Mouse (Mus musculus): ENCODE measurements around the gene Pbx2. TPM values are rescaled to one million over a fixed set of nuclear protein-coding genes. Genes with fewer than 3 reads are reported as not detected.

Pbx2 gene
- polyA plus RNA-seq, 1 experiment from 2014 or later: 3.2 TPM

- peak within 1 kb of the TSS; percentile 89 for H3K4me2 ChIP-seq (ENCODE audit: low read depth, low read length)
- ATAC-seq (ENCODE audit: low read depth): peak; percentile 79
- H3K27ac ChIP-seq (ENCODE audit: low read length): peak within 1 kb of the TSS; percentile 88
- H3K9me3 ChIP-seq (replicated peaks; ENCODE audit: control insufficient read depth, low read length): no peaks in the 10 kb centered on the region
- H3K4me3 ChIP-seq (ENCODE audit: low read depth, low read length): peak within 1 kb of the TSS; percentile 77
- 0% methylated on average over 35 of the region's 35 CpGs for WGBS (ENCODE audit: insufficient replicate concordance)
- no peaks in the 10 kb centered on the region for H3K27me3 ChIP-seq (ENCODE audit: control insufficient read depth, insufficient read depth, low read depth, low read length)
- peaks cover 52% of the 10 kb centered on the region for H3K4me1 ChIP-seq (ENCODE audit: control insufficient read depth, low read depth, low read length)
- peaks cover 8% of the 10 kb centered on the region for H3K36me3 ChIP-seq (ENCODE audit: control insufficient read depth, insufficient read depth)
- H3K9ac ChIP-seq (ENCODE audit: low read depth, low read length): peak within 1 kb of the TSS; percentile 82
Observed at GRCm38 (mm10) chr17:34604061-34604508, 13.0 kb downstream of the Pbx2 start, which contains the start of gene Agpat1. TSS of gene Agpat1 (plus strand) at chr17:34604262.

- no peaks in the 10 kb centered on the region for H3K27me3 ChIP-seq (ENCODE audit: control insufficient read depth, insufficient read depth, low read depth, low read length)
- H3K36me3 ChIP-seq (ENCODE audit: control insufficient read depth, insufficient read depth): peaks cover 8% of the 10 kb centered on the region
- H3K4me1 ChIP-seq (ENCODE audit: control insufficient read depth, low read depth, low read length): peaks cover 49% of the 10 kb centered on the region
- peak overlapping the region; percentile 88 for H3K27ac ChIP-seq (ENCODE audit: low read length)
- peak overlapping the region; percentile 77 for H3K9ac ChIP-seq (ENCODE audit: low read depth, low read length)
- no peaks in the 10 kb centered on the region for H3K9me3 ChIP-seq (replicated peaks; ENCODE audit: control insufficient read depth, low read length)
- peak overlapping the region; percentile 89 for H3K4me2 ChIP-seq (ENCODE audit: low read depth, low read length)
- no peak for ATAC-seq (ENCODE audit: low read depth)
- peak overlapping the region; percentile 70 for H3K4me3 ChIP-seq (ENCODE audit: low read depth, low read length)
- WGBS (ENCODE audit: insufficient replicate concordance): 15% methylated on average over 24 of the region's 24 CpGs
Observed at GRCm38 (mm10) chr17:34604511-34605237, 13.6 kb downstream of the Pbx2 start.

GRCm38 (mm10) chr17:34605609-34606008, 14.5 kb downstream of the Pbx2 start:
- Histone ChIP-seq H3K4me1 (ENCODE audit: control insufficient read depth, low read depth, low read length) (peaks cover 47% of the 10 kb centered on the region), H3K36me3 (ENCODE audit: control insufficient read depth, insufficient read depth) (peaks cover 4% of the 10 kb centered on the region), H3K27me3 (ENCODE audit: control insufficient read depth, insufficient read depth, low read depth, low read length) (no peaks in the 10 kb centered on the region), H3K4me2 (ENCODE audit: low read depth, low read length) (peak overlapping the region; percentile 89), H3K9me3 (replicated peaks; ENCODE audit: control insufficient read depth, low read length) (no peaks in the 10 kb centered on the region), H3K4me3 (ENCODE audit: low read depth, low read length) (peak overlapping the region; percentile 70), H3K9ac (ENCODE audit: low read depth, low read length) (peak overlapping the region; percentile 77), H3K27ac (ENCODE audit: low read length) (peak overlapping the region; percentile 88)
- peak; percentile 25 for ATAC-seq (ENCODE audit: low read depth)
- WGBS (ENCODE audit: insufficient replicate concordance): 0% methylated on average over 23 of the region's 30 CpGs

GRCm38 (mm10) chr17:34606186-34607039, 15.3 kb downstream of the Pbx2 start:
- ATAC-seq (ENCODE audit: low read depth): no peak
- peak overlapping the region; percentile 88 for H3K27ac ChIP-seq (ENCODE audit: low read length)
- peaks cover 3% of the 10 kb centered on the region; the same call in 1 of the 2 replicates for H3K36me3 ChIP-seq (ENCODE audit: control insufficient read depth, insufficient read depth)
- H3K4me2 ChIP-seq (ENCODE audit: low read depth, low read length): peak overlapping the region; percentile 89
- H3K9me3 ChIP-seq (replicated peaks; ENCODE audit: control insufficient read depth, low read length): no peaks in the 10 kb centered on the region
- peaks cover 47% of the 10 kb centered on the region for H3K4me1 ChIP-seq (ENCODE audit: control insufficient read depth, low read depth, low read length)
- H3K9ac ChIP-seq (ENCODE audit: low read depth, low read length): peak overlapping the region; percentile 77
- H3K4me3 ChIP-seq (ENCODE audit: low read depth, low read length): peak overlapping the region; percentile 70
- WGBS (ENCODE audit: insufficient replicate concordance): 10% methylated on average over 31 of the region's 32 CpGs
- no peaks in the 10 kb centered on the region for H3K27me3 ChIP-seq (ENCODE audit: control insufficient read depth, insufficient read depth, low read depth, low read length)

- ATAC-seq (ENCODE audit: low read depth): no peak
- Histone ChIP-seq H3K4me2 (ENCODE audit: low read depth, low read length) (no peak overlapping the region), H3K27ac (ENCODE audit: low read length) (no peak overlapping the region), H3K36me3 (ENCODE audit: control insufficient read depth, insufficient read depth) (peaks cover 13% of the 10 kb centered on the region), H3K4me3 (ENCODE audit: low read depth, low read length) (no peak overlapping the region), H3K27me3 (ENCODE audit: control insufficient read depth, insufficient read depth, low read depth, low read length) (no peaks in the 10 kb centered on the region), H3K4me1 (ENCODE audit: control insufficient read depth, low read depth, low read length) (peaks cover 43% of the 10 kb centered on the region), H3K9me3 (replicated peaks; ENCODE audit: control insufficient read depth, low read length) (no peaks in the 10 kb centered on the region), H3K9ac (ENCODE audit: low read depth, low read length) (no peak overlapping the region)
- WGBS (ENCODE audit: insufficient replicate concordance): 73% methylated on average over 7 of the region's 7 CpGs
Observed at GRCm38 (mm10) chr17:34607997-34608396, 16.9 kb downstream of the Pbx2 start.

GRCm38 (mm10) chr17:34611050-34611449, 20.0 kb downstream of the Pbx2 start:
- WGBS (ENCODE audit: insufficient replicate concordance): 81% methylated on average over 8 of the region's 8 CpGs
- Histone ChIP-seq H3K36me3 (ENCODE audit: control insufficient read depth, insufficient read depth) (peaks cover 13% of the 10 kb centered on the region), H3K9ac (ENCODE audit: low read depth, low read length) (no peak overlapping the region)

GRCm38 (mm10) chr17:34613054-34613645, 22.1 kb downstream of the Pbx2 start:
- 36% methylated on average over 11 of the region's 11 CpGs for WGBS (ENCODE audit: insufficient replicate concordance)
- peak; percentile 65 for ATAC-seq (ENCODE audit: low read depth)

More at GRCm38 (mm10) chr17:34611050-34611449, 20.0 kb downstream of the Pbx2 start:
- Histone ChIP-seq H3K9me3 (replicated peaks; ENCODE audit: control insufficient read depth, low read length) (no peaks in the 10 kb centered on the region), H3K4me3 (ENCODE audit: low read depth, low read length) (no peak overlapping the region), H3K4me1 (ENCODE audit: control insufficient read depth, low read depth, low read length) (peaks cover 37% of the 10 kb centered on the region), H3K4me2 (ENCODE audit: low read depth, low read length) (no peak overlapping the region), H3K27me3 (ENCODE audit: control insufficient read depth, insufficient read depth, low read depth, low read length) (no peaks in the 10 kb centered on the region), H3K27ac (ENCODE audit: low read length) (no peak overlapping the region)
- no peak for ATAC-seq (ENCODE audit: low read depth)

GRCm38 (mm10) chr17:34613830-34614229, 22.8 kb downstream of the Pbx2 start:
- Histone ChIP-seq H3K27me3 (ENCODE audit: control insufficient read depth, insufficient read depth, low read depth, low read length) (no peaks in the 10 kb centered on the region), H3K4me3 (ENCODE audit: low read depth, low read length) (no peak overlapping the region), H3K4me2 (ENCODE audit: low read depth, low read length) (no peak overlapping the region), H3K4me1 (ENCODE audit: control insufficient read depth, low read depth, low read length) (peaks cover 15% of the 10 kb centered on the region), H3K9ac (ENCODE audit: low read depth, low read length) (no peak overlapping the region), H3K36me3 (ENCODE audit: control insufficient read depth, insufficient read depth) (peaks cover 15% of the 10 kb centered on the region), H3K27ac (ENCODE audit: low read length) (no peak overlapping the region; the same call in 1 of the 2 replicates), H3K9me3 (replicated peaks; ENCODE audit: control insufficient read depth, low read length) (no peaks in the 10 kb centered on the region)
- no peak for ATAC-seq (ENCODE audit: low read depth)
- 77% methylated on average over 10 of the region's 10 CpGs for WGBS (ENCODE audit: insufficient replicate concordance)

More at GRCm38 (mm10) chr17:34613054-34613645, 22.1 kb downstream of the Pbx2 start:
- Histone ChIP-seq H3K36me3 (ENCODE audit: control insufficient read depth, insufficient read depth) (peaks cover 15% of the 10 kb centered on the region), H3K27ac (ENCODE audit: low read length) (peak overlapping the region; percentile 29), H3K27me3 (ENCODE audit: control insufficient read depth, insufficient read depth, low read depth, low read length) (no peaks in the 10 kb centered on the region), H3K4me1 (ENCODE audit: control insufficient read depth, low read depth, low read length) (peaks cover 21% of the 10 kb centered on the region), H3K9me3 (replicated peaks; ENCODE audit: control insufficient read depth, low read length) (no peaks in the 10 kb centered on the region), H3K9ac (ENCODE audit: low read depth, low read length) (no peak overlapping the region), H3K4me3 (ENCODE audit: low read depth, low read length) (no peak overlapping the region), H3K4me2 (ENCODE audit: low read depth, low read length) (no peak overlapping the region)

Data from liver, embryonic 16.5 days (tissue).